Mouse (Mus musculus) adrenal gland, adult 2 months (tissue): ENCODE data around the gene March2. TPM values are rescaled to one million over a fixed set of nuclear protein-coding genes. Genes with fewer than 3 reads are reported as not detected.

Experiments used
- DNase-seq: peaks from one replicate; pipeline ENCODE4 v3.0.0; 2021
- polyA plus RNA-seq: library from polyadenylated mRNA; depleted of rRNA; stranded (reverse); fragments of >200 nt; gene quantifications from 2 replicates; pipeline ENCODE4 v1.2.3, GENCODE M21; 2012
- total RNA-seq, 2 experiments: library from RNA; stranded (reverse); gene quantifications; 2 replicates each; pipeline ENCODE4 v1.2.3; 2021

The March2 gene
- total and polyA plus RNA-seq, 3 experiments, result 112 to 170 (median 117) TPM

- DNase-seq, result no peak
These were observed 488 bp downstream of the March2 start for GRCm38 (mm10) chr17:33717982-33718381.

GRCm38 (mm10) chr17:33717246-33717645 is 1.2 kb downstream of the March2 start:
- DNase-seq, result no peak

- no peak for DNase-seq
These were observed 3.7 kb downstream of the March2 start for GRCm38 (mm10) chr17:33714779-33715178.

- no peak for DNase-seq
These were observed 5.2 kb downstream of the March2 start for GRCm38 (mm10) chr17:33713271-33713670.

GRCm38 (mm10) chr17:33709834-33710233 is 8.6 kb downstream of the March2 start:
- DNase-seq, result no peak

- no peak for DNase-seq
These were observed 15.4 kb downstream of the March2 start for GRCm38 (mm10) chr17:33703091-33703490.

GRCm38 (mm10) chr17:33702178-33702577 is 16.3 kb downstream of the March2 start:
- no peak for DNase-seq

- DNase-seq, result no peak
These were observed 23.0 kb downstream of the March2 start for GRCm38 (mm10) chr17:33695471-33695870.

- DNase-seq, result no peak
These were observed 31.7 kb downstream of the March2 start, which contains the start of gene Hnrnpm for GRCm38 (mm10) chr17:33686760-33687159. Hnrnpm (minus strand) TSS chr17:33686860.

GRCm38 (mm10) chr17:33685249-33685653 is 33.2 kb downstream of the March2 start:
- DNase-seq, result peak; percentile 99

- DNase-seq, result peak; percentile 82
These were observed 33.7 kb downstream of the March2 start for GRCm38 (mm10) chr17:33684671-33685231.

GRCm38 (mm10) chr17:33681767-33682166 is 36.7 kb downstream of the March2 start:
- no peak for DNase-seq

GRCm38 (mm10) chr17:33678771-33679170 is 39.7 kb downstream of the March2 start:
- DNase-seq, result no peak

GRCm38 (mm10) chr17:33676086-33676485 is 42.4 kb downstream of the March2 start:
- no peak for DNase-seq

- DNase-seq, result no peak
These were observed 43.0 kb downstream of the March2 start for GRCm38 (mm10) chr17:33675452-33675851.

- no peak for DNase-seq
These were observed 44.6 kb downstream of the March2 start for GRCm38 (mm10) chr17:33673837-33674236.

GRCm38 (mm10) chr17:33669681-33670080 is 48.8 kb downstream of the March2 start:
- no peak for DNase-seq

GRCm38 (mm10) chr17:33666813-33667212 is 51.7 kb downstream of the March2 start:
- no peak for DNase-seq

- DNase-seq, result no peak
These were observed 68.5 kb downstream of the March2 start for GRCm38 (mm10) chr17:33649781-33650475.

- no peak for DNase-seq
These were observed 73.4 kb downstream of the March2 start for GRCm38 (mm10) chr17:33645073-33645472.

- DNase-seq, result no peak
These were observed 74.4 kb downstream of the March2 start for GRCm38 (mm10) chr17:33644068-33644467.

GRCm38 (mm10) chr17:33639743-33640142 is 78.7 kb downstream of the March2 start:
- DNase-seq, result peak; percentile 0

GRCm38 (mm10) chr17:33637516-33638276 is 80.8 kb downstream of the March2 start, which contains the start of gene Pram1:
Pram1 (plus strand) TSS chr17:33638056.
- DNase-seq, result peak; percentile 13
